Mouse (Mus musculus) small intestine, adult 2 months (tissue): ENCODE measurements around the gene Strip1. TPM values are rescaled to one million over a fixed set of nuclear protein-coding genes. Genes with fewer than 3 reads are reported as not detected.

Experiments used
- H3K27ac ChIP-seq: fragments of 200-500 bp; 2 replicates; pipeline ENCODE4 v1.5.1; 2012; ENCODE audit warnings: low read depth, low read length, control low read depth, inconsistent platforms; ENCODE audit not compliant: insufficient read depth
- H3K27me3 ChIP-seq: fragments of 200-500 bp; 2 replicates; pipeline ENCODE4 v1.6.1; 2012; ENCODE audit warnings: mild to moderate bottlenecking, moderate library complexity, low read length, inconsistent platforms; ENCODE audit not compliant: control insufficient read depth, insufficient read depth
- H3K36me3 ChIP-seq: fragments of 200-500 bp; 2 replicates; pipeline ENCODE4 v1.6.1; 2012; ENCODE audit warnings: mild to moderate bottlenecking, low read length, control low read depth, inconsistent platforms; ENCODE audit not compliant: control insufficient read depth, insufficient read depth
- H3K4me1 ChIP-seq: fragments of 200-500 bp; 2 replicates; pipeline ENCODE4 v1.6.1; 2012; ENCODE audit warnings: low read length, inconsistent platforms, mixed read lengths; ENCODE audit not compliant: control insufficient read depth, insufficient read depth, insufficient read length
- H3K4me3 ChIP-seq: fragments of 200-500 bp; 2 replicates; pipeline ENCODE4 v1.5.1; 2012; ENCODE audit warnings: low read depth, mild to moderate bottlenecking, control low read depth, inconsistent platforms, low read length, moderate library complexity
- CTCF ChIP-seq: fragments of 200-500 bp; IDR thresholded peaks from 2 replicates; pipeline ENCODE4 v1.5.1; 2012; ENCODE audit warnings: low read depth, mild to moderate bottlenecking, control low read depth, inconsistent platforms, low read length, moderate library complexity, mixed read lengths; ENCODE audit not compliant: insufficient replicate concordance, insufficient read length; ENCODE audit errors: extremely low read depth
- POLR2A ChIP-seq: fragments of 200-500 bp; IDR thresholded peaks from 2 replicates; pipeline ENCODE4 v1.6.1; 2012; ENCODE audit warnings: low read depth, mild to moderate bottlenecking, control low read depth, inconsistent platforms, low read length, moderate library complexity
- WGBS: fragments of 180-500 bp; shearing (Covaris S2); methylation state at CpG from one replicate; pipeline ENCODE4 v1.1.7; 2018; 5-methylcytosine and 5-hydroxymethylcytosine counted together
- polyA plus RNA-seq: library from polyadenylated mRNA; depleted of rRNA; stranded (reverse); fragments of >200 nt; gene quantifications from 2 replicates; pipeline ENCODE4 v1.2.3, GENCODE M21; 2012; rRNA removed

The Strip1 gene
- polyA plus RNA-seq, result 26.0 and 46.9 TPM in 2 replicates

DNA sequence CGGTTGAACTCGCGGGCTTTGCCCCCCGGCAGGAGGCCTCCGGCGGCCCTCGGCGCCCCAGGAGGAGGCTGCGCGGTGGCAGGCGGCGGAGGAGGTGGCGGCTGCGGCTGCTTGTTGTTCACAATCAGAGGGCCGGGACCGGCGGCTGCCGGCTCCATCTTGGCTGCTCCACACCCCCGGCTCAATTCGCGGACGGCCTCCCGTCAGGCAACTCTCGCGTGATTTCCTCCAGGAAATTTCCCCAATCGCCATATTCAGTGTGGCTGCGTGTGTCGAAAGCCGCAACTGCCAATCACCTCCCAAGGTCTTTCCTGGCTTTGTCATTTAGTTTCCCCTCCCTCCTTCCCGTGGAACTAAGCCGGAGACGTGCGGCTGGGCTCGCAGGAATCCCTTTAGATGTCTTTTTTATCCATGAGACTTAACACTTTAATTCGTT, at the start of gene Strip1:
TSS of gene Strip1 (minus strand) at position 172 of the 436 bp plus-strand sequence.
- H3K4me1 ChIP-seq, result no peaks in the 10 kb centered on the region
- peak within 1 kb of the TSS; percentile 77 for H3K27ac ChIP-seq
- under 1% methylated on average over 35 of the region's 35 CpGs for WGBS
- H3K27me3 ChIP-seq, result no peaks in the 10 kb centered on the region
- TF ChIP-seq CTCF (no peak), POLR2A (peak; percentile 41; the same call in 1 of the 2 replicates)
- peaks cover 11% of the 10 kb centered on the region for H3K36me3 ChIP-seq
- H3K4me3 ChIP-seq, result peak within 1 kb of the TSS; percentile 91

DNA sequence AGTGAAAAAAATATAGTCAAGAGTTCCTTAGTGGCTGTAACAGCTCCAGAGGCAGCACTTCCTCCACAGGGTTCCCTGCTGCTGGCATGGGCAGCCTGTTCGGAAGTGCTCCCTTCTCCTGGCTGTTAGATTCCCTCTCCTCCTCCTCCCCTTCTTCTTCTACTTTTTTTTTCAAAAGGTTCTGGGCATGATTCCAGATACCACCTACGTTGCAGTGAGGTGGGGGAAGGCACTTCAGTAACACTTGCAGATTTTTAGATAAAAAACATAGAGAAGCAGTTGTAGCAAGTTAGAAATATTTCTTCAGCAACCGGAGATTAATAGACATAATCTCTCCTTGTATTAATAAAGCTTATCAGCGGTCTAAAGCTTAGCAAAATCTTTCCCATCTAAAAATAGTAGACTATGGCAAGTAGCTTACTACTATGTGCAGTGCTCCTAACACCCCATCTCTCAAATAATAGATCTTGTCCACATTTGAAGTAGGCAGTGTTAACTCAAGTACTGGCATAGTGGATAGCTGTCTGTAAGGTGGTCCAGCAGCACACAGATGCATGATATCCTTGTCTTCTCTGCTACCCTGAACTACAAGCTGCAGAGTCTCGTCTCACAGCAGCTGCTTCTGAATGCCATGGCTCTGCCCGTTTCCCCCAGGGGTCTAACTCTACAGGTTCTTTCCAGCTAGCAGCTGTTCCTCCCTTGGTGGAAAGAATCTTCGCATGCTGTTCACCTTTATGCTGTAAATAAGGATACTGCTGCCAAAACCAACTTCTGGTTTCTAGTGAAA, 49.5 kb upstream of the Strip1 start:
- Histone ChIP-seq H3K4me1 (peaks cover 3% of the 10 kb centered on the region; the same call in 1 of the 2 replicates), H3K4me3 (no peak overlapping the region), H3K27ac (no peak overlapping the region), H3K36me3 (peaks cover 8% of the 10 kb centered on the region), H3K27me3 (no peaks in the 10 kb centered on the region)
- whole genome bisulfite sequencing, result 18% methylated on average over 7 of the region's 7 CpGs
- TF ChIP-seq POLR2A, result no peak
- TF ChIP-seq CTCF, result no peak

DNA sequence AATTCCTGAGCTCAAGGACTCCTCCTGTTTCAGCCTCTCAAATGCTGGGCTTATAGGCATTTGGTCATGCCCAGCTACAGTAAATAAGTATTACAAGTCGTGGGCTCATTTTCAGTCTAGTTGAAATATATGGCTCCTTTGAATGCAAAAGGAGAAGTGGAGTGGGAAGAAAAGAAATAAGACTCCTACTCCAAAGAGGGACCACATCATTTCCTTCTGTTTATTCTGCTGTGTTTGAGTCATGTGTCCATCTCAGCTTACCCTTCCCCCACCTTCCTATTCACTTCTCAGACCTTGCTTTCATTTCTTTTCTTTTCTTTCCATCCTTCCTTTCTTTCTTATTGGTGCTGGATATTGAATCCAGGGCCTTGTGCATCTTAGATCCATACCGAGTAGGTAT, 40.0 kb upstream of the Strip1 start:
- Histone ChIP-seq H3K36me3 (peaks cover 73% of the 10 kb centered on the region), H3K4me1 (no peaks in the 10 kb centered on the region), H3K4me3 (no peak overlapping the region), H3K27me3 (no peaks in the 10 kb centered on the region), H3K27ac (no peak overlapping the region)
- no peak for TF ChIP-seq POLR2A
- TF ChIP-seq CTCF, result no peak
- WGBS, result 79% methylated on average over 2 of the region's 2 CpGs

DNA sequence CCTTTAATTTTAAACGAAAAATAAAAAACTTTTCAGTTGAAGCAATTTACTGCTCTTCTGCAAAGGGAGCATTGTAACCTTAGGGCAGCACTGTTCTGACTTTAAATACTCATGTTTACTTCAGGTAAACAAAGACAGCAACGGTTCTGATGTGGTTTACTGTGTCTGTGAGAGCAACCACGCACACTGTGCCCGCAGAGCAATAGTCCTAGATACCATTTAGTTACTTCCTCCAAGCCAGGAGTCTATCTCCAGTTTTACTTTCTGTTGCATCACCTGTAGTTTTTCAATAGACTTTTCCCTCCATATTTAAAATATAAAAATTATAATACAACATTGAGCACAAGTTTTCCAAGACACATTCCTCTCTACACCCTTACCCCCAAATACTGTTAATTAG, 39.0 kb upstream of the Strip1 start:
- TF ChIP-seq CTCF (no peak), POLR2A (no peak)
- H3K36me3 ChIP-seq, result peaks cover 77% of the 10 kb centered on the region
- 46% methylated on average over 4 of the region's 4 CpGs for WGBS

DNA sequence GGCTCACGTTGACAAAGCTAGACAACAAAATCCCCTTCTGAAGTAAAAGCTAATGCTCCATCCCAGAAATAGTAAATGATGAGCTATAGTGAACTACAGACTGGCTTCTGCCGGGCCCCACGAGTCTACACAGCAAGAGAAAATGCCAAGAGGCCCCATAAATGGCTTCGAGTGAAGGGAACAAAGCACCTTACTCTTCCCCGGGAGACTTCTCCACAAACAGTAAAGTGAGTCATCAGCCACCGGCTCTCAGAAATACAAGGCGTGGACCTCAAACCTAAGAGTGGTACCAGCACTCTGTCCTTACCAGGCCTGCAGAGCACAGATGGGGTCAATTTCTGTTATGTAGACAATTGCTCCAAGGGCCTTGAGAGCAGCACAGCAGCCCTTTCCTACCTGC, 37.3 kb upstream of the Strip1 start:
- H3K27ac ChIP-seq, result no peak overlapping the region
- TF ChIP-seq POLR2A (no peak), CTCF (no peak)
- H3K4me1 ChIP-seq, result no peaks in the 10 kb centered on the region
- 72% methylated on average over 7 of the region's 7 CpGs for WGBS
- peaks cover 77% of the 10 kb centered on the region for H3K36me3 ChIP-seq
- H3K27me3 ChIP-seq, result no peaks in the 10 kb centered on the region
- H3K4me3 ChIP-seq, result no peak overlapping the region

More for the DNA sequence above, 39.0 kb upstream of the Strip1 start:
- no peak overlapping the region for H3K4me3 ChIP-seq
- no peaks in the 10 kb centered on the region for H3K4me1 ChIP-seq
- H3K27me3 ChIP-seq, result no peaks in the 10 kb centered on the region
- no peak overlapping the region for H3K27ac ChIP-seq

DNA sequence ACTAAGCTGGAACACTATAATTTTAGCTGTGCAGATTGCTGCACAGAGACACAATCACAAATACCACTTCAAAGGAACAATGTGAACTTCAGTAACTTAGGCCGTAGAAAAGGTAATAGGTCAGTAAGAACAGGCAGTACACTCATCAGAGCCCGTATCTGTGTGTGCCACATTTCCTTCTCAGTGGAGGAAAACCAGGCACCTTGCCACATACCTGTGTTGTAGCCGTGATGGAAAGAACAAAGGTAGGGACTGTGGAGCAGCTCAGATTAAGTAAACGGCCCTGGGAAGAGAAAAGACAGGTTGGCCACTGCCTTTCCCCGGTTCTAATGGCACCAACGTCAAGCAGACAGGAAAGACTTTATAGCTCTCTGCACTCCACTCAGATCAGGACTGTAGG, 35.9 kb upstream of the Strip1 start:
- TF ChIP-seq POLR2A, result no peak
- no peak for TF ChIP-seq CTCF
- Histone ChIP-seq H3K27me3 (no peaks in the 10 kb centered on the region), H3K4me1 (no peaks in the 10 kb centered on the region), H3K36me3 (peaks cover 80% of the 10 kb centered on the region), H3K4me3 (no peak overlapping the region), H3K27ac (no peak overlapping the region)
- WGBS, result 67% methylated on average over 6 of the region's 6 CpGs

DNA sequence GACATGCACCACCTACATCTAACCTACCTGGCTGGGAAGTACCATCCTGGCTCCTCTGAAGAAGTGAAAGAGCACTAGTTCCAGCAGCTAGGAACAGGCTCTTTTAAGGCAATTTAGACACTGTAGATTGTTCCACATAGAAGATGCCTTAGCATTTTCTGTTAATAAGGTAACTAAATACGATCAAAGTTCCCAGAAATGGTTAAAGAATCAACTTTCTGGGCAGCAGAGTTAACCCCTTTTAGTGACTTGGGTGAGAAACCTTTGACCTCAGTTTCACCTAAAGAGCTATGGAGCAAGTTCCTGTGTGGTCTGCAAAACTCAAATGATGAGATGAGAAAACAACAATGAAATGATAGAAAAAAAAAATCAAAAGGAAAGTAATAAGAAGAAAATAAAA, 33.1 kb upstream of the Strip1 start:
- Histone ChIP-seq H3K4me1 (no peaks in the 10 kb centered on the region), H3K27ac (no peak overlapping the region), H3K4me3 (no peak overlapping the region), H3K36me3 (peaks cover 72% of the 10 kb centered on the region), H3K27me3 (no peaks in the 10 kb centered on the region)
- 89% methylated on average over 1 of the region's 1 CpGs for WGBS
- TF ChIP-seq POLR2A (no peak), CTCF (no peak)
